Mouse (Mus musculus): Measurements from ENCODE around the gene Krt18. TPM values are rescaled to one million over a fixed set of nuclear protein-coding genes. Genes with fewer than 3 reads are reported as not detected.
A peak's percentile ranks its signal among the peaks of the same experiment; 100 is the strongest.

Krt18 gene
- total and polyA plus RNA-seq, 2 experiments from 2014 or later: 5.0 to 12.6 TPM

DNA sequence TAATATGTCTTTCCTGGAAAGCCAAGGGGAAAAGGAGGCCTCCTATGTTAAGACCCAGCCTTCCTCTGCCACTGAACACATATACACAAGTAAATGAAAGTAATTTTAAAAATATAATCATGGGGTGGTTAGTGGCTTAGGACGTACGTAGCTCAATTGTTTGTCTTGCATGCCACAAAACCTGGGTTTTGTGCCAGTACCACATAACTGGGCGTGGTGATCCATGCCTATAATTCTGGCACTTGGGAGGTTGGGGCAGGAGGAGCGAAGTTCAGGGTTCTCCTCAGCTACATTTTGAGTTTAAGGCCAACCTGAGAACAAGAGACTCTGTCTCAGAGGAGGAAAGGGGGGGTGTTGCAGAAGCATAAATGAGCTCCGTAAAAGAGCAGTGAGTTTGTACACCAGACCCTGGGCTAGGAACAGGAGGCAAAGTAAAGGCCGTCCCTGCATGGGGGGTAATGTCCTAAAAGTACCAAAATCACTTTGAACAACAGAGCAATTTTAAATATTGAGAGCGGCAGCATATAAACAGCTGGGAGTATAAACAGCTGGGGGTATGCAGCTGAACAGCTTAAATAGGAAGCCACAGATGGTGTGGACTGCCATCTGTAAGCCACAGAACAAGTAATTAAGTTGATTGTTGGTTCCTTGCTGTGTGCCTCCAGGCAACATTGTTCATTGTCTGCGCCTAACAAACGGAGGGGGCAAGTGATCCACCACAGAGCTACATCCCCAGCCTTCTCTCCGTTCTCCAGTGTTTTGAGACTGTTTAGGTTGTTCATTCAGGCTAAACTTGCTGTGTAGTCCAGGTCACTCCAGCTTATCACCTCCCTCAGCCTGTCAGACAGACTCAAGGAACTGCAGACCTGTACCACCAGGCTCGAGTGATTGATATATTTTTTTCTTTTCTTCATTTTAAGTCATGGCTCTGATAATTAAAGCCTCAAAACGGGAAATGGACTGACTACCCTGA is 20.6 kb upstream of the Krt18 start:
- peak; percentile 65 for DNase-seq (ENCODE audit: low spot score)
- no peaks in the 10 kb centered on the region for H3K4me1 ChIP-seq (ENCODE audit: insufficient read depth, low read length)
- no peak overlapping the region for H3K27ac ChIP-seq
- 40% methylated on average over 12 of the region's 12 CpGs for WGBS
- no peaks in the 10 kb centered on the region for H3K36me3 ChIP-seq (ENCODE audit: insufficient read depth, low read length)
- H3K9ac ChIP-seq (replicated peaks; ENCODE audit: low read length): no peak overlapping the region
- H3K4me3 ChIP-seq (ENCODE audit: low read length): no peak overlapping the region
- no peak for ATAC-seq
- H3K9me3 ChIP-seq (ENCODE audit: low read length): no peaks in the 10 kb centered on the region
- no peak for TF ChIP-seq CTCF (IDR thresholded peaks at IDR 0.05; ENCODE audit: low read depth)
- H3K27me3 ChIP-seq (ENCODE audit: insufficient read depth, low read length): peaks cover 15% of the 10 kb centered on the region
- H3K4me2 ChIP-seq (ENCODE audit: low read depth, low read length): no peak overlapping the region

- Histone ChIP-seq H3K4me2 (ENCODE audit: low read depth, low read length) (no peak overlapping the region), H3K27me3 (ENCODE audit: insufficient read depth, low read length) (no peaks in the 10 kb centered on the region), H3K4me1 (ENCODE audit: insufficient read depth, low read length) (no peaks in the 10 kb centered on the region), H3K4me3 (ENCODE audit: low read length) (no peak overlapping the region), H3K36me3 (ENCODE audit: insufficient read depth, low read length) (no peaks in the 10 kb centered on the region), H3K9ac (replicated peaks; ENCODE audit: low read length) (no peak overlapping the region), H3K27ac (no peak overlapping the region), H3K9me3 (ENCODE audit: low read length) (no peaks in the 10 kb centered on the region)
- DNase-seq (ENCODE audit: low spot score) (no peak), ATAC-seq (no peak)
- WGBS: 71% methylated on average over 3 of the region's 3 CpGs
- no peak for TF ChIP-seq CTCF (IDR thresholded peaks at IDR 0.05; ENCODE audit: low read depth)
Observed at GRCm38 (mm10) chr15:102010569-102011245, 17.3 kb upstream of the Krt18 start.

DNA sequence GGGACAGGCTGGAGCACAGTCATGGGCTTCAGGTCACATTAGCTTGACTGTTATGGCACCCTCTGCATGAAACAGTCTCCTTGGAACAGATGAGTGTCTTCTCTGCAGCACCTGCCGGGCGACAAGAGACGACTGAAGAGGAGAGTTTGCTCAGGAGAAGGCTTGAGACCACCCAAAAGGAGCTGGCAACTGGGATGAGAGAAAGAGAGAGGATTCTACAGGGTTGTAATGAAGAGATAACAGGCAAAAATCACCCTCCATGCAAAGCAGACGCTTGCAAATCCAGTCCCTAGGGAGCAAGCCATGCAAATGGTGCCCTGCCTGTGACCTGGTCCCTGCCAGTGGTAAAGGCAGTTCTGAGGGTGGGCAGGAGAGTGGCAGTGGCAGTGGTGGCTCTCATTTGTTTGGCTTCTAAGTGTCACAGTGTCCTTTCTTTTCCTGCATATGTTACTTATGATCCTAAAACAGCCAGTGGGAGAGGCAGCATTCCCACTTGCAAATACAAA is 15.7 kb upstream of the Krt18 start:
- Histone ChIP-seq H3K4me3 (ENCODE audit: low read length) (no peak overlapping the region), H3K9me3 (ENCODE audit: low read length) (no peaks in the 10 kb centered on the region), H3K4me1 (ENCODE audit: insufficient read depth, low read length) (no peaks in the 10 kb centered on the region), H3K36me3 (ENCODE audit: insufficient read depth, low read length) (no peaks in the 10 kb centered on the region), H3K9ac (replicated peaks; ENCODE audit: low read length) (no peak overlapping the region), H3K27me3 (ENCODE audit: insufficient read depth, low read length) (no peaks in the 10 kb centered on the region), H3K4me2 (ENCODE audit: low read depth, low read length) (no peak overlapping the region), H3K27ac (no peak overlapping the region)
- WGBS: 61% methylated on average over 4 of the region's 4 CpGs
- DNase-seq (ENCODE audit: low spot score): no peak
- no peak for ATAC-seq
- no peak for TF ChIP-seq CTCF (IDR thresholded peaks at IDR 0.05; ENCODE audit: low read depth)

- H3K9me3 ChIP-seq (ENCODE audit: low read length): no peaks in the 10 kb centered on the region
- H3K9ac ChIP-seq (replicated peaks; ENCODE audit: low read length): no peak overlapping the region
- no peaks in the 10 kb centered on the region for H3K4me1 ChIP-seq (ENCODE audit: insufficient read depth, low read length)
- no peak overlapping the region; the same call in 1 of the 2 replicates for H3K27ac ChIP-seq
- 43% methylated on average over 3 of the region's 3 CpGs for WGBS
- no peaks in the 10 kb centered on the region for H3K36me3 ChIP-seq (ENCODE audit: insufficient read depth, low read length)
- 0 out of 2 replicates have a peak, but pooled peaks have one; percentile 39 for ATAC-seq
- no peaks in the 10 kb centered on the region for H3K27me3 ChIP-seq (ENCODE audit: insufficient read depth, low read length)
- H3K4me3 ChIP-seq (ENCODE audit: low read length): no peak overlapping the region
- TF ChIP-seq CTCF (IDR thresholded peaks at IDR 0.05; ENCODE audit: low read depth): no peak
- no peak overlapping the region for H3K4me2 ChIP-seq (ENCODE audit: low read depth, low read length)
- DNase-seq (ENCODE audit: low spot score): peak; percentile 70
Observed at GRCm38 (mm10) chr15:102013651-102014050, 14.3 kb upstream of the Krt18 start.

DNA sequence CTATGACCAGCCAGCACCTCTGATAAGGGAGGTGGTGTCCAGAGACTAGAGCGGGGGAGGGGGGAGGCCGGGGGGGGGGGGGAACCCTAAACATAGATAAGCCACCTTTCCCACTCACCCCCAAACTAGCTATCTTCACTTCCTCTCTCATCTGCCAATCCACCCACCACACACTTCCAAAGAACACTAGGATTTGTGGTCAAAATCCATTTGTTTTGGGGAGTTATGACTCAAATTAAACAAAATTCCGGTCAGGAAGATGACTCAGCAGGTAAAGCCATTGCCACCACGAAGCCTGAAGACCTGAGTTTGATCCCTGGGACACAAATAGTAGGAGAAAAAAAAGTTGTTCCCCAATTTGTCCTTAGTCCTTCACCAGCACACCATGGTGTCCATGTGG is 13.1 kb upstream of the Krt18 start:
- H3K27ac ChIP-seq: no peak overlapping the region
- ATAC-seq (no peak), DNase-seq (ENCODE audit: low spot score) (no peak)
- H3K4me3 ChIP-seq (ENCODE audit: low read length): no peak overlapping the region
- no peaks in the 10 kb centered on the region for H3K27me3 ChIP-seq (ENCODE audit: insufficient read depth, low read length)
- no peak for TF ChIP-seq CTCF (IDR thresholded peaks at IDR 0.05; ENCODE audit: low read depth)
- no peaks in the 10 kb centered on the region for H3K4me1 ChIP-seq (ENCODE audit: insufficient read depth, low read length)
- no peak overlapping the region for H3K4me2 ChIP-seq (ENCODE audit: low read depth, low read length)
- no peaks in the 10 kb centered on the region for H3K9me3 ChIP-seq (ENCODE audit: low read length)
- 67% methylated on average over 2 of the region's 4 CpGs for WGBS
- H3K36me3 ChIP-seq (ENCODE audit: insufficient read depth, low read length): no peaks in the 10 kb centered on the region
- no peak overlapping the region for H3K9ac ChIP-seq (replicated peaks; ENCODE audit: low read length)

- no peak overlapping the region for H3K4me3 ChIP-seq (ENCODE audit: low read length)
- 69% methylated on average over 3 of the region's 3 CpGs for WGBS
- H3K27ac ChIP-seq: no peak overlapping the region
- H3K36me3 ChIP-seq (ENCODE audit: insufficient read depth, low read length): no peaks in the 10 kb centered on the region
- H3K4me2 ChIP-seq (ENCODE audit: low read depth, low read length): no peak overlapping the region
- H3K4me1 ChIP-seq (ENCODE audit: insufficient read depth, low read length): no peaks in the 10 kb centered on the region
- no peak for ATAC-seq
- DNase-seq (ENCODE audit: low spot score): no peak
- H3K27me3 ChIP-seq (ENCODE audit: insufficient read depth, low read length): no peaks in the 10 kb centered on the region
- no peak for TF ChIP-seq CTCF (IDR thresholded peaks at IDR 0.05; ENCODE audit: low read depth)
- H3K9ac ChIP-seq (replicated peaks; ENCODE audit: low read length): no peak overlapping the region
- H3K9me3 ChIP-seq (ENCODE audit: low read length): no peaks in the 10 kb centered on the region
Observed at GRCm38 (mm10) chr15:102016096-102016495, 11.9 kb upstream of the Krt18 start.
